Mouse (Mus musculus): Measurements from ENCODE around the gene Pa2g4.
"Not testable (repeated sequence)": the region's sequence is repeated elsewhere in the genome, so short reads cannot be mapped to it uniquely, and the experiment has no call there.

Gene Pa2g4

GRCm38 (mm10) chr10:128565788-128566531 is at the start of gene Pa2g4:
Gene Pa2g4, minus strand, starts transcription at chr10:128565987.
- DNase-seq (ENCODE audit: low read depth) = peak; percentile 93

GRCm38 (mm10) chr10:128614934-128615333 is 49.1 kb upstream of the Pa2g4 start:
- no peak for DNase-seq (ENCODE audit: low read depth)

- not testable (repeated sequence) for DNase-seq (ENCODE audit: low read depth)
Measured at GRCm38 (mm10) chr10:128613820-128614219, 48.0 kb upstream of the Pa2g4 start.

- DNase-seq (ENCODE audit: low read depth) = no peak
Measured at GRCm38 (mm10) chr10:128613154-128613440, 47.3 kb upstream of the Pa2g4 start.

- peak; percentile 91 for DNase-seq (ENCODE audit: low read depth)
Measured at GRCm38 (mm10) chr10:128612433-128613153, 46.8 kb upstream of the Pa2g4 start.

- DNase-seq (ENCODE audit: low read depth) = no peak
Measured at GRCm38 (mm10) chr10:128606483-128606882, 40.7 kb upstream of the Pa2g4 start.

- no peak for DNase-seq (ENCODE audit: low read depth)
Measured at GRCm38 (mm10) chr10:128602470-128603128, 36.8 kb upstream of the Pa2g4 start.

- DNase-seq (ENCODE audit: low read depth) = no peak
Measured at GRCm38 (mm10) chr10:128601499-128601898, 35.7 kb upstream of the Pa2g4 start.

GRCm38 (mm10) chr10:128598476-128598875 is 32.7 kb upstream of the Pa2g4 start:
- no peak for DNase-seq (ENCODE audit: low read depth)

- DNase-seq (ENCODE audit: low read depth) = no peak
Measured at GRCm38 (mm10) chr10:128592797-128593196, 27.0 kb upstream of the Pa2g4 start.

GRCm38 (mm10) chr10:128591436-128591835 is 25.6 kb upstream of the Pa2g4 start:
- DNase-seq (ENCODE audit: low read depth) = no peak

- peak; percentile 55 for DNase-seq (ENCODE audit: low read depth)
Measured at GRCm38 (mm10) chr10:128590193-128590690, 24.5 kb upstream of the Pa2g4 start.

GRCm38 (mm10) chr10:128589464-128590192 is 23.8 kb upstream of the Pa2g4 start, which contains the start of gene Erbb3:
Gene Erbb3, minus strand, starts transcription at chr10:128589652.
- DNase-seq (ENCODE audit: low read depth) = peak; percentile 59

- DNase-seq (ENCODE audit: low read depth) = no peak
Measured at GRCm38 (mm10) chr10:128588775-128589463, 23.1 kb upstream of the Pa2g4 start.

GRCm38 (mm10) chr10:128588136-128588535 is 22.3 kb upstream of the Pa2g4 start:
- DNase-seq (ENCODE audit: low read depth) = no peak

GRCm38 (mm10) chr10:128587697-128588096 is 21.9 kb upstream of the Pa2g4 start:
- no peak for DNase-seq (ENCODE audit: low read depth)

- DNase-seq (ENCODE audit: low read depth) = no peak
Measured at GRCm38 (mm10) chr10:128587120-128587519, 21.3 kb upstream of the Pa2g4 start.

- DNase-seq (ENCODE audit: low read depth) = no peak
Measured at GRCm38 (mm10) chr10:128586546-128586945, 20.8 kb upstream of the Pa2g4 start.

- DNase-seq (ENCODE audit: low read depth) = no peak
Measured at GRCm38 (mm10) chr10:128584386-128584785, 18.6 kb upstream of the Pa2g4 start.

GRCm38 (mm10) chr10:128583644-128584043 is 17.9 kb upstream of the Pa2g4 start:
- DNase-seq (ENCODE audit: low read depth) = no peak

GRCm38 (mm10) chr10:128579731-128580130 is 13.9 kb upstream of the Pa2g4 start:
- no peak for DNase-seq (ENCODE audit: low read depth)

All from naive thymus-derived CD4-positive, alpha-beta T cell, adult 2 months (primary cell).